In the genomic region with DNA sequence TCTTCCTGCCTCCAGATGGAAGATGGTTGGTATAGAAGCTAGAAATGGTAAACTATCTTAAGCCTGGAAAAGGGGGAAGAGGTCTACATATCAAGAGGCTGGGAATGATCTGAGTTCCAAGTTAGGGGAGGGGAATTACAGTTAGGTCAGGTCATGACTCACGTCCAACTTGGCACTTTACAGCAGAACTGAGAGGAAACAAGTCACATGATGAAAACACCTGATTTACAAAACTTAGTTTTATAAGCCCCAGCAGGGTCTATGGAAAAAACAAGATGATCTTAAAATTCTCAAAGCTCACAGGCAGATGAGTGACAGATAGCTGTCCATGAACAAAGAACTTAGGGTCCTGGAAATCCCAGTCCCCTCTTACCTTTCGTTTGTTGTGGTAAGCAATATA, we compare ENCODE assay signal across 10 mouse cellular contexts. TPM values are rescaled to one million over a fixed set of nuclear protein-coding genes. Genes with fewer than 3 reads are reported as not detected.
DNase-seq lines count a peak whose midpoint lies in the region; ATAC-seq lines count a peak whose summit lies in the region.
"Had no signal": no experiment of that assay in that cellular context is flagged by ENCODE, and none has a peak within 500 bp of the region (broad histone marks: within the 10 kb centered on the region; RNA-seq: fewer than 3 reads in every experiment).

No protein-coding gene starts in this region.

- peak overlapping the region; percentile 97 for H3K4me2 ChIP-seq in heart, embryonic 11.5 days
- peak overlapping the region; percentile 96 for H3K4me2 ChIP-seq in forebrain, embryonic 16.5 days (ENCODE audit: low read length)

- intact Hi-C loops in heart, postnatal 36 days (cut with DNase I): loop anchor here (2.0 kb wide), 1 partner anchor 14 kb away; no protein-coding TSS in a partner anchor

- H3K79me2 ChIP-seq in macrophage (ENCODE audit: inconsistent target): peaks cover 37% of the 10 kb centered on the region

- no peaks in the 10 kb centered on the region for H3K27me3 ChIP-seq in heart, embryonic 11.5 days (ENCODE audit: control insufficient read depth, insufficient read depth, low read length)
- H3K27me3 ChIP-seq in forebrain, embryonic 16.5 days (replicated peaks; ENCODE audit: control insufficient read depth, insufficient read depth, low read length): no peaks in the 10 kb centered on the region
- H3K27me3 ChIP-seq: Patski had no signal

- H3K9me3 ChIP-seq in heart, embryonic 11.5 days (replicated peaks; ENCODE audit: control insufficient read depth, low read length): no peaks in the 10 kb centered on the region
- H3K9me3 ChIP-seq in forebrain, embryonic 16.5 days (ENCODE audit: control insufficient read depth, low read length): no peaks in the 10 kb centered on the region

- H3K36me3 ChIP-seq in heart, embryonic 11.5 days (ENCODE audit: control insufficient read depth, insufficient read depth, low read length): peaks cover 19% of the 10 kb centered on the region; the same call in 1 of the 2 replicates
- H3K36me3 ChIP-seq in forebrain, embryonic 16.5 days (ENCODE audit: control insufficient read depth, insufficient read depth): peaks cover 16% of the 10 kb centered on the region
- peaks cover 29% of the 10 kb centered on the region for H3K36me3 ChIP-seq in macrophage (ENCODE audit: inconsistent target)

- WGBS in heart, embryonic 11.5 days (ENCODE audit: insufficient replicate concordance): 63% methylated on average over 2 of the region's 2 CpGs
- WGBS in forebrain, embryonic 16.5 days: 64% methylated on average over 2 of the region's 2 CpGs
- 42% methylated on average over 2 of the region's 2 CpGs for WGBS in macrophage (ENCODE audit: missing documents)

- ATAC-seq in heart, embryonic 11.5 days (replicated peaks; ENCODE audit: insufficient number of reproducible peaks, low FRiP score, low TSS enrichment): no peak
- ATAC-seq in forebrain, embryonic 16.5 days: no peak
- ATAC-seq: Patski had no signal

- DNase-seq in heart, postnatal 36 days: no peak
- DNase-seq in CD4-positive helper T cell, adult 2 months (ENCODE audit: low read depth, low spot score): peak; percentile 49
- DNase-seq in embryo, embryonic 11 days: no peak
- DNase-seq in layer of hippocampus, postnatal 36 days: no peak
- DNase-seq in kidney, adult 8-10 months: no peak
- DNase-seq: gastrocnemius, postnatal 10 days had no signal

- H3K27ac ChIP-seq in heart, embryonic 11.5 days (ENCODE audit: low read depth, low read length): no peak overlapping the region
- H3K27ac ChIP-seq in forebrain, embryonic 16.5 days (ENCODE audit: low read length): no peak overlapping the region
- peak overlapping the region; percentile 63; the same call in 1 of the 2 replicates for H3K27ac ChIP-seq in macrophage

- no peak overlapping the region for H3K9ac ChIP-seq in heart, embryonic 11.5 days (ENCODE audit: low read depth, low read length)
- peak overlapping the region; percentile 3; the same call in 1 of the 2 replicates for H3K9ac ChIP-seq in forebrain, embryonic 16.5 days (replicated peaks; ENCODE audit: low read depth, low read length)

- H3K4me1 ChIP-seq in heart, embryonic 11.5 days (ENCODE audit: control insufficient read depth, insufficient read depth, low read length): peaks cover 23% of the 10 kb centered on the region
- peaks cover 32% of the 10 kb centered on the region for H3K4me1 ChIP-seq in forebrain, embryonic 16.5 days (replicated peaks; ENCODE audit: control insufficient read depth, insufficient read depth, low read length)

- peak overlapping the region; percentile 85 for H3K4me3 ChIP-seq in heart, embryonic 11.5 days (ENCODE audit: low read depth, low read length)
- peak overlapping the region; percentile 55 for H3K4me3 ChIP-seq in forebrain, embryonic 16.5 days (replicated peaks; ENCODE audit: low read length)
- peak overlapping the region; percentile 100 for H3K4me3 ChIP-seq in macrophage (ENCODE audit: inconsistent target)

RNA-seq across cellular contexts. Expression of gene Tgoln1, which starts 1.6 kb away (rescaled TPM):
- 25.3 and 31.0 TPM in 2 replicates for polyA plus RNA-seq in heart, embryonic 11.5 days (2014; fragmentation: Nextera tagmentation; extraction: Ambion mirVana)
- 10 to 100 TPM; 56.9 to 61.9 TPM for total RNA-seq in heart, postnatal 36 days (2021)
- 34.6 and 38.0 TPM in 2 replicates for polyA plus RNA-seq in forebrain, embryonic 16.5 days (2015; fragmentation: Nextera tagmentation; extraction: Ambion mirVana)
- 100 to 1,000 TPM in 3 of 26 experiments, 10 to 100 TPM in 23; 23.3 to 141 (median 36.3) TPM for total RNA-seq in macrophage (2018; cell fraction: chromatin; rRNA removed)
- total RNA-seq in macrophage (2018; cell fraction: cytosol; rRNA removed): 100 to 1,000 TPM in 25 of 26 experiments, 10 to 100 TPM in 1; 97.4 to 195 (median 134) TPM
- 100 to 1,000 TPM in 25 of 26 experiments, 10 to 100 TPM in 1; 62.9 to 256 (median 163) TPM for total RNA-seq in macrophage (2018; cell fraction: nucleus; rRNA removed)
- 90.8 to 106 TPM (median 102 TPM) in 3 replicates for polyA plus RNA-seq in macrophage (2018)
- total RNA-seq in layer of hippocampus, postnatal 36 days (2021): 10 to 100 TPM; 88.8 to 91.6 TPM

RNA-seq across cellular contexts. Expression of gene Retsat, which starts 16.9 kb away (rescaled TPM):
- polyA plus RNA-seq in heart, embryonic 11.5 days (2014; fragmentation: Nextera tagmentation; extraction: Ambion mirVana): 13.9 and 16.2 TPM in 2 replicates
- total RNA-seq in heart, postnatal 36 days (2021): 100 to 1,000 TPM; 185 to 218 TPM
- 4.1 and 5.0 TPM in 2 replicates for polyA plus RNA-seq in forebrain, embryonic 16.5 days (2015; fragmentation: Nextera tagmentation; extraction: Ambion mirVana)
- 1 to 10 TPM in 11 of 26 experiments, under 1 TPM in 7, not detected in 8; 0.22 to 5.6 (median 1.4) TPM for total RNA-seq in macrophage (2018; cell fraction: chromatin; rRNA removed)
- 10 to 100 TPM in 3 of 26 experiments, 1 to 10 TPM in 23; 4.2 to 11.7 (median 7.5) TPM for total RNA-seq in macrophage (2018; cell fraction: cytosol; rRNA removed)
- total RNA-seq in macrophage (2018; cell fraction: nucleus; rRNA removed): 1 to 10 TPM; 1.3 to 7.1 (median 4.1) TPM
- 6.6 to 12.3 TPM (median 8.4 TPM) in 3 replicates for polyA plus RNA-seq in macrophage (2018)
- 10 to 100 TPM; 54.3 to 55.6 TPM for total RNA-seq in layer of hippocampus, postnatal 36 days (2021)

RNA-seq across cellular contexts. Expression of gene Elmod3, which starts 16.9 kb away (rescaled TPM):
- 10.5 and 12.1 TPM in 2 replicates for polyA plus RNA-seq in heart, embryonic 11.5 days (2014; fragmentation: Nextera tagmentation; extraction: Ambion mirVana)
- 10 to 100 TPM; 13.8 to 20.0 TPM for total RNA-seq in heart, postnatal 36 days (2021)
- polyA plus RNA-seq in forebrain, embryonic 16.5 days (2015; fragmentation: Nextera tagmentation; extraction: Ambion mirVana): 16.9 and 17.0 TPM in 2 replicates
- 10 to 100 TPM in 12 of 26 experiments, 1 to 10 TPM in 14; 2.6 to 16.6 (median 8.5) TPM for total RNA-seq in macrophage (2018; cell fraction: chromatin; rRNA removed)
- 10 to 100 TPM in 3 of 26 experiments, 1 to 10 TPM in 23; 2.7 to 10.6 (median 7.1) TPM for total RNA-seq in macrophage (2018; cell fraction: cytosol; rRNA removed)
- total RNA-seq in macrophage (2018; cell fraction: nucleus; rRNA removed): 10 to 100 TPM in 5 of 26 experiments, 1 to 10 TPM in 21; 2.1 to 14.7 (median 7.6) TPM
- polyA plus RNA-seq in macrophage (2018): 5.0 to 8.4 TPM (median 7.3 TPM) in 3 replicates
- total RNA-seq in layer of hippocampus, postnatal 36 days (2021): 10 to 100 TPM; 20.3 to 22.3 TPM
